Mouse (Mus musculus) frontal cortex, postnatal 36 days (tissue): ENCODE measurements around the gene Cdyl.

ENCODE experiments used
- DNase-seq, 2 experiments: peaks; one replicate each; pipeline ENCODE4 v3.0.0; 2022; ENCODE audit warnings: low spot score in 2 of 2

Gene Cdyl

GRCm38 (mm10) chr13:35800270-35800669 lies 140.6 kb downstream of the Cdyl start:
- DNase-seq, result no peak

GRCm38 (mm10) chr13:35805727-35806126 lies 146.1 kb downstream of the Cdyl start:
- no peak for DNase-seq

- DNase-seq, result no peak
Observed at GRCm38 (mm10) chr13:35806165-35806564, 146.5 kb downstream of the Cdyl start.

- DNase-seq, result no peak
Observed at GRCm38 (mm10) chr13:35807016-35807415, 147.4 kb downstream of the Cdyl start.

- DNase-seq, result no peak
Observed at GRCm38 (mm10) chr13:35807525-35807924, 147.9 kb downstream of the Cdyl start.

- no peak for DNase-seq
Observed at GRCm38 (mm10) chr13:35807940-35808339, 148.3 kb downstream of the Cdyl start.

GRCm38 (mm10) chr13:35809252-35810159 lies 149.9 kb downstream of the Cdyl start:
- DNase-seq, result no peak

GRCm38 (mm10) chr13:35810160-35810537 lies 150.5 kb downstream of the Cdyl start:
- DNase-seq, result no peak

GRCm38 (mm10) chr13:35811361-35812190 lies 151.9 kb downstream of the Cdyl start:
- no peak for DNase-seq

GRCm38 (mm10) chr13:35812191-35812440 lies 152.5 kb downstream of the Cdyl start:
- no peak for DNase-seq

- DNase-seq, result no peak
Observed at GRCm38 (mm10) chr13:35813348-35814127, 153.9 kb downstream of the Cdyl start.

GRCm38 (mm10) chr13:35815205-35815726 lies 155.6 kb downstream of the Cdyl start:
- no peak for DNase-seq

GRCm38 (mm10) chr13:35815782-35816368 lies 156.2 kb downstream of the Cdyl start:
- DNase-seq, result no peak

- DNase-seq, result no peak
Observed at GRCm38 (mm10) chr13:35817626-35818025, 158.0 kb downstream of the Cdyl start.

- no peak for DNase-seq
Observed at GRCm38 (mm10) chr13:35818060-35818459, 158.4 kb downstream of the Cdyl start.

GRCm38 (mm10) chr13:35821821-35822454 lies 162.3 kb downstream of the Cdyl start:
- DNase-seq, result no peak

GRCm38 (mm10) chr13:35822795-35823194 lies 163.2 kb downstream of the Cdyl start:
- no peak for DNase-seq

- no peak for DNase-seq
Observed at GRCm38 (mm10) chr13:35825639-35826038, 166.0 kb downstream of the Cdyl start.

- no peak for DNase-seq
Observed at GRCm38 (mm10) chr13:35832676-35833075, 173.0 kb downstream of the Cdyl start.

- no peak for DNase-seq
Observed at GRCm38 (mm10) chr13:35833941-35834340, 174.3 kb downstream of the Cdyl start.

GRCm38 (mm10) chr13:35835669-35836068 lies 176.0 kb downstream of the Cdyl start:
- no peak for DNase-seq
